Mouse (Mus musculus): Measurements from ENCODE around the gene Gm19345. TPM values are rescaled to one million over a fixed set of nuclear protein-coding genes. Genes with fewer than 3 reads are reported as not detected.

The Gm19345 gene
- polyA plus RNA-seq, 1 experiment from 2014 or later = 1.4 TPM

GRCm38 (mm10) chr7:19818440-19818839 is 33.4 kb upstream of the Gm19345 start:
- Histone ChIP-seq H3K9me3 (peaks cover 7% of the 10 kb centered on the region; the same call in 1 of the 2 replicates), H3K4me3 (no peak overlapping the region), H3K4me1 (peaks cover 32% of the 10 kb centered on the region), H3K36me3 (no peaks in the 10 kb centered on the region), H3K9ac (replicated peaks) (no peak overlapping the region), H3K27me3 (peaks cover 62% of the 10 kb centered on the region), H3K4me2 (replicated peaks) (no peak overlapping the region), H3K27ac (replicated peaks) (no peak overlapping the region)
- WGBS = 93% methylated on average over 5 of the region's 5 CpGs
- ATAC-seq (ENCODE audit: low FRiP score, low read depth) = no peak

- Histone ChIP-seq H3K9ac (replicated peaks) (no peak overlapping the region), H3K36me3 (no peaks in the 10 kb centered on the region), H3K27me3 (peaks cover 62% of the 10 kb centered on the region), H3K4me2 (replicated peaks) (no peak overlapping the region), H3K4me3 (no peak overlapping the region), H3K9me3 (peaks cover 7% of the 10 kb centered on the region; the same call in 1 of the 2 replicates), H3K27ac (replicated peaks) (no peak overlapping the region), H3K4me1 (peaks cover 34% of the 10 kb centered on the region)
- ATAC-seq (ENCODE audit: low FRiP score, low read depth) = no peak
- WGBS = 90% methylated on average over 7 of the region's 7 CpGs
Measured at GRCm38 (mm10) chr7:19818875-19819274, 32.9 kb upstream of the Gm19345 start.

- no peak overlapping the region for H3K27ac ChIP-seq (replicated peaks)
- WGBS = 82% methylated on average over 3 of the region's 3 CpGs
- H3K27me3 ChIP-seq = peaks cover 63% of the 10 kb centered on the region
- H3K9me3 ChIP-seq = peaks cover 7% of the 10 kb centered on the region; the same call in 1 of the 2 replicates
- no peak overlapping the region for H3K4me3 ChIP-seq
- no peak for ATAC-seq (ENCODE audit: low FRiP score, low read depth)
- no peaks in the 10 kb centered on the region for H3K36me3 ChIP-seq
- H3K4me1 ChIP-seq = peaks cover 38% of the 10 kb centered on the region
- H3K4me2 ChIP-seq (replicated peaks) = no peak overlapping the region
- no peak overlapping the region for H3K9ac ChIP-seq (replicated peaks)
Measured at GRCm38 (mm10) chr7:19820347-19821048, 31.3 kb upstream of the Gm19345 start.

GRCm38 (mm10) chr7:19821633-19822032 is 30.2 kb upstream of the Gm19345 start:
- Histone ChIP-seq H3K9ac (replicated peaks) (no peak overlapping the region), H3K27me3 (peaks cover 63% of the 10 kb centered on the region), H3K36me3 (no peaks in the 10 kb centered on the region), H3K9me3 (peaks cover 7% of the 10 kb centered on the region; the same call in 1 of the 2 replicates), H3K4me3 (no peak overlapping the region), H3K4me1 (peaks cover 28% of the 10 kb centered on the region), H3K27ac (replicated peaks) (no peak overlapping the region), H3K4me2 (replicated peaks) (no peak overlapping the region)
- no peak for ATAC-seq (ENCODE audit: low FRiP score, low read depth)
- 54% methylated on average over 7 of the region's 7 CpGs for WGBS

- no peak for ATAC-seq (ENCODE audit: low FRiP score, low read depth)
- H3K27ac ChIP-seq (replicated peaks) = no peak overlapping the region
Measured at GRCm38 (mm10) chr7:19822193-19822592, 29.6 kb upstream of the Gm19345 start.

GRCm38 (mm10) chr7:19822604-19823058 is 29.2 kb upstream of the Gm19345 start, which contains the start of gene Bcl3:
Gene Bcl3, minus strand, starts transcription at chr7:19822770.
- peak within 1 kb of the TSS; percentile 41; the same call in 1 of the 2 replicates for H3K9ac ChIP-seq (replicated peaks)
- peak within 1 kb of the TSS; percentile 50 for H3K4me2 ChIP-seq (replicated peaks)
- peaks cover 56% of the 10 kb centered on the region for H3K27me3 ChIP-seq
- WGBS = 1% methylated on average over 34 of the region's 42 CpGs
- H3K9me3 ChIP-seq = peaks cover 7% of the 10 kb centered on the region; the same call in 1 of the 2 replicates
- H3K36me3 ChIP-seq = no peaks in the 10 kb centered on the region
- H3K27ac ChIP-seq (replicated peaks) = no peak within 1 kb of the TSS
- H3K4me3 ChIP-seq = peak within 1 kb of the TSS; percentile 37
- H3K4me1 ChIP-seq = peaks cover 18% of the 10 kb centered on the region
- ATAC-seq (ENCODE audit: low FRiP score, low read depth) = no peak

More at GRCm38 (mm10) chr7:19822193-19822592, 29.6 kb upstream of the Gm19345 start:
- peak overlapping the region; percentile 37 for H3K4me3 ChIP-seq
- H3K36me3 ChIP-seq = no peaks in the 10 kb centered on the region
- peak overlapping the region; percentile 50 for H3K4me2 ChIP-seq (replicated peaks)
- H3K9ac ChIP-seq (replicated peaks) = peak overlapping the region; percentile 41; the same call in 1 of the 2 replicates
- WGBS = 5% methylated on average over 20 of the region's 20 CpGs
- H3K4me1 ChIP-seq = peaks cover 23% of the 10 kb centered on the region
- H3K9me3 ChIP-seq = peaks cover 7% of the 10 kb centered on the region; the same call in 1 of the 2 replicates
- H3K27me3 ChIP-seq = peaks cover 58% of the 10 kb centered on the region

- no peak overlapping the region for H3K27ac ChIP-seq (replicated peaks)
- no peaks in the 10 kb centered on the region for H3K36me3 ChIP-seq
- WGBS = 23% methylated on average over 16 of the region's 16 CpGs
- H3K9ac ChIP-seq (replicated peaks) = no peak overlapping the region
- H3K27me3 ChIP-seq = peaks cover 53% of the 10 kb centered on the region
- H3K4me3 ChIP-seq = no peak overlapping the region
- H3K9me3 ChIP-seq = peaks cover 7% of the 10 kb centered on the region; the same call in 1 of the 2 replicates
- peaks cover 14% of the 10 kb centered on the region; the same call in 1 of the 2 replicates for H3K4me1 ChIP-seq
- ATAC-seq (ENCODE audit: low FRiP score, low read depth) = no peak; the same call in 1 of the 2 replicates
- H3K4me2 ChIP-seq (replicated peaks) = peak overlapping the region; percentile 26
Measured at GRCm38 (mm10) chr7:19823256-19824181, 28.3 kb upstream of the Gm19345 start.

GRCm38 (mm10) chr7:19824182-19824973 is 27.4 kb upstream of the Gm19345 start:
- no peaks in the 10 kb centered on the region for H3K36me3 ChIP-seq
- H3K4me3 ChIP-seq = no peak overlapping the region
- WGBS = 22% methylated on average over 25 of the region's 26 CpGs
- H3K9me3 ChIP-seq = peaks cover 7% of the 10 kb centered on the region; the same call in 1 of the 2 replicates
- peaks cover 44% of the 10 kb centered on the region for H3K27me3 ChIP-seq
- peak; percentile 21; the same call in 1 of the 2 replicates for ATAC-seq (ENCODE audit: low FRiP score, low read depth)
- no peak overlapping the region for H3K27ac ChIP-seq (replicated peaks)
- peak overlapping the region; percentile 26 for H3K4me2 ChIP-seq (replicated peaks)
- peaks cover 14% of the 10 kb centered on the region; the same call in 1 of the 2 replicates for H3K4me1 ChIP-seq
- no peak overlapping the region for H3K9ac ChIP-seq (replicated peaks)

GRCm38 (mm10) chr7:19826756-19827155 is 25.0 kb upstream of the Gm19345 start:
- Histone ChIP-seq H3K27ac (replicated peaks) (no peak overlapping the region), H3K36me3 (no peaks in the 10 kb centered on the region), H3K9ac (replicated peaks) (no peak overlapping the region; the same call in 1 of the 2 replicates), H3K4me3 (no peak overlapping the region), H3K27me3 (peaks cover 36% of the 10 kb centered on the region), H3K4me1 (peaks cover 17% of the 10 kb centered on the region; the same call in 1 of the 2 replicates), H3K4me2 (replicated peaks) (no peak overlapping the region), H3K9me3 (no peaks in the 10 kb centered on the region)
- 22% methylated on average over 6 of the region's 6 CpGs for WGBS
- ATAC-seq (ENCODE audit: low FRiP score, low read depth) = no peak

GRCm38 (mm10) chr7:19829694-19830093 is 22.1 kb upstream of the Gm19345 start:
- WGBS = 89% methylated on average over 3 of the region's 3 CpGs
- H3K9me3 ChIP-seq = no peaks in the 10 kb centered on the region
- no peak overlapping the region for H3K27ac ChIP-seq (replicated peaks)
- H3K27me3 ChIP-seq = peaks cover 9% of the 10 kb centered on the region; the same call in 1 of the 2 replicates
- no peak overlapping the region for H3K4me2 ChIP-seq (replicated peaks)
- H3K4me1 ChIP-seq = 0 out of 2 replicates have a peak, but pooled peaks cover 3% of the 10 kb centered on the region
- H3K36me3 ChIP-seq = no peaks in the 10 kb centered on the region
- no peak for ATAC-seq (ENCODE audit: low FRiP score, low read depth)
- no peak overlapping the region for H3K9ac ChIP-seq (replicated peaks)
- H3K4me3 ChIP-seq = no peak overlapping the region

- 29% methylated on average over 13 of the region's 13 CpGs for WGBS
- H3K36me3 ChIP-seq = no peaks in the 10 kb centered on the region
- no peak overlapping the region for H3K4me2 ChIP-seq (replicated peaks)
- ATAC-seq (ENCODE audit: low FRiP score, low read depth) = no peak
- H3K27me3 ChIP-seq = peaks cover 9% of the 10 kb centered on the region; the same call in 1 of the 2 replicates
- H3K27ac ChIP-seq (replicated peaks) = no peak overlapping the region
- H3K4me1 ChIP-seq = 0 out of 2 replicates have a peak, but pooled peaks cover 3% of the 10 kb centered on the region
- no peak overlapping the region for H3K4me3 ChIP-seq
- H3K9me3 ChIP-seq = no peaks in the 10 kb centered on the region
- H3K9ac ChIP-seq (replicated peaks) = no peak overlapping the region
Measured at GRCm38 (mm10) chr7:19830682-19831156, 21.1 kb upstream of the Gm19345 start.
